Mouse (Mus musculus) C2C12 (cell line): ENCODE data around the gene Zfp69.

Experiments
- CEBPB ChIP-seq: IDR thresholded peaks from one replicate; pipeline ENCODE4 v1.6.1; 2011; ENCODE audit warnings: low read depth, mild to moderate bottlenecking, control low read depth, moderate library complexity
- MAX ChIP-seq: IDR thresholded peaks from one replicate; pipeline ENCODE4 v1.6.1; 2011; ENCODE audit warnings: mild to moderate bottlenecking, control low read depth
- MYOG ChIP-seq: IDR thresholded peaks from one replicate; pipeline ENCODE4 v1.6.1; 2011; ENCODE audit not compliant: control insufficient read depth, insufficient read length; ENCODE audit errors: extremely low read depth
- USF1 ChIP-seq: IDR thresholded peaks from one replicate; pipeline ENCODE4 v1.6.1; 2011; ENCODE audit warnings: low read depth, mild to moderate bottlenecking, control low read depth, moderate library complexity

GRCm38 (mm10) chr4:120913443-120913842, 38.1 kb downstream of the Zfp69 start:
- no peak for TF ChIP-seq USF1
- TF ChIP-seq CEBPB = no peak
- TF ChIP-seq MYOG = no peak
- TF ChIP-seq MAX = no peak
